In genomic region chr11:88955217-88955969, GRCm38 (mm10) we compare ENCODE assay signal across 8 mouse cellular contexts. TPM values are rescaled to one million over a fixed set of nuclear protein-coding genes. Genes with fewer than 3 reads are reported as not detected.
DNase-seq lines count a peak whose midpoint lies in the region; ATAC-seq and TF ChIP-seq lines count a peak whose summit lies in the region.

TSS of gene Scpep1 (minus strand) at chr11:88955465.

- peak within 1 kb of the TSS; percentile 83 for H3K27ac ChIP-seq in bone marrow, adult 2 months (ENCODE audit: control insufficient read depth, insufficient read depth, low read depth, low read length, poor library complexity)
- H3K27ac ChIP-seq in embryonic facial prominence, embryonic 15.5 days (replicated peaks) = peak within 1 kb of the TSS; percentile 58
- H3K27ac ChIP-seq in limb, embryonic 14.5 days (replicated peaks; ENCODE audit: low read depth, low read length) = peak within 1 kb of the TSS; percentile 49
- peak within 1 kb of the TSS; percentile 68 for H3K27ac ChIP-seq in midbrain, postnatal 0 days (ENCODE audit: low read depth, low read length)

- peak; percentile 79; the same call in 1 of the 2 replicates for TF ChIP-seq POLR2A in bone marrow, adult 2 months (IDR thresholded peaks at IDR 0.05; ENCODE audit: borderline replicate concordance, control insufficient read depth, low read depth, low read length)
- peak; percentile 82; the same call in 1 of the 2 replicates for TF ChIP-seq POLR2A in limb, embryonic 14.5 days (IDR thresholded peaks at IDR 0.05; ENCODE audit: borderline replicate concordance, extremely low read depth, insufficient read depth, insufficient read length)

- H3K36me3 ChIP-seq in embryonic facial prominence, embryonic 15.5 days = 0 out of 2 replicates have a peak, but pooled peaks cover 4% of the 10 kb centered on the region
- H3K36me3 ChIP-seq in limb, embryonic 14.5 days (ENCODE audit: control insufficient read depth, insufficient read depth, low read length) = 0 out of 2 replicates have a peak, but pooled peaks cover 4% of the 10 kb centered on the region
- H3K36me3 ChIP-seq in midbrain, postnatal 0 days (ENCODE audit: insufficient read depth, low read length) = peaks cover 5% of the 10 kb centered on the region; the same call in 1 of the 2 replicates

- peak within 1 kb of the TSS; percentile 9; the same call in 1 of the 2 replicates for H3K9ac ChIP-seq in embryonic facial prominence, embryonic 15.5 days
- peak within 1 kb of the TSS; percentile 52 for H3K9ac ChIP-seq in limb, embryonic 14.5 days (ENCODE audit: low read depth, low read length, severe bottlenecking)
- H3K9ac ChIP-seq in midbrain, postnatal 0 days (replicated peaks; ENCODE audit: low read length, poor library complexity, severe bottlenecking) = peak within 1 kb of the TSS; percentile 66

- peak; percentile 95 for DNase-seq in 416B (ENCODE audit: low read depth)
- DNase-seq in heart, adult 8-10 months (ENCODE audit: low spot score) = peak; percentile 98
- peak; percentile 99 for DNase-seq in kidney, adult 9 months
- peak; percentile 96 for DNase-seq in limb, embryonic 14.5 days (ENCODE audit: low spot score)
- peak; percentile 97 for DNase-seq in midbrain, postnatal 0 days (ENCODE audit: low spot score)
- peak; percentile 96 for DNase-seq in spleen, postnatal 14 days (ENCODE audit: low spot score in 2 of 2)

- peak within 1 kb of the TSS; percentile 53 for H3K4me2 ChIP-seq in embryonic facial prominence, embryonic 15.5 days (replicated peaks)
- H3K4me2 ChIP-seq in limb, embryonic 14.5 days (replicated peaks; ENCODE audit: low read depth, low read length, severe bottlenecking) = peak within 1 kb of the TSS; percentile 51
- peak within 1 kb of the TSS; percentile 49 for H3K4me2 ChIP-seq in midbrain, postnatal 0 days (ENCODE audit: low read depth, low read length, poor library complexity, severe bottlenecking)

- peak; percentile 75; the same call in 1 of the 2 replicates for TF ChIP-seq CTCF in bone marrow, adult 2 months (IDR thresholded peaks at IDR 0.05; ENCODE audit: control insufficient read depth, insufficient read depth, low read length)
- peak; percentile 86 for TF ChIP-seq CTCF in midbrain, postnatal 0 days (IDR thresholded peaks at IDR 0.05)

- peak; percentile 96 for ATAC-seq in embryonic facial prominence, embryonic 15.5 days (ENCODE audit: insufficient number of reproducible peaks, low FRiP score, low TSS enrichment, low read depth)
- ATAC-seq in limb, embryonic 14.5 days (ENCODE audit: low FRiP score, low read depth) = peak; percentile 94
- ATAC-seq in midbrain, postnatal 0 days (ENCODE audit: low FRiP score) = peak; percentile 93

- 5% methylated on average over 34 of the region's 34 CpGs for WGBS in bone marrow, adult 2 months
- 4% methylated on average over 34 of the region's 34 CpGs for WGBS in embryonic facial prominence, embryonic 15.5 days
- 4% methylated on average over 34 of the region's 34 CpGs for WGBS in limb, embryonic 14.5 days
- 4% methylated on average over 34 of the region's 34 CpGs for WGBS in midbrain, postnatal 0 days

- H3K4me3 ChIP-seq in bone marrow, adult 2 months (replicated peaks; ENCODE audit: control insufficient read depth, low read depth, low read length) = peak within 1 kb of the TSS; percentile 97
- peak within 1 kb of the TSS; percentile 59 for H3K4me3 ChIP-seq in embryonic facial prominence, embryonic 15.5 days (replicated peaks)
- H3K4me3 ChIP-seq in limb, embryonic 14.5 days (replicated peaks; ENCODE audit: low read length) = peak within 1 kb of the TSS; percentile 45
- peak within 1 kb of the TSS; percentile 46 for H3K4me3 ChIP-seq in midbrain, postnatal 0 days (ENCODE audit: low read depth, low read length)

- peaks cover 2% of the 10 kb centered on the region; the same call in 1 of the 2 replicates for H3K4me1 ChIP-seq in bone marrow, adult 2 months (ENCODE audit: control insufficient read depth, insufficient read depth, low read length)
- H3K4me1 ChIP-seq in embryonic facial prominence, embryonic 15.5 days = peaks cover 11% of the 10 kb centered on the region; the same call in 1 of the 2 replicates
- H3K4me1 ChIP-seq in limb, embryonic 14.5 days (ENCODE audit: control insufficient read depth, insufficient read depth, low read length) = peaks cover 11% of the 10 kb centered on the region; the same call in 1 of the 2 replicates
- no peaks in the 10 kb centered on the region for H3K4me1 ChIP-seq in midbrain, postnatal 0 days (ENCODE audit: insufficient read depth, low read length)

- H3K27me3 ChIP-seq in embryonic facial prominence, embryonic 15.5 days = no peaks in the 10 kb centered on the region
- H3K27me3 ChIP-seq in limb, embryonic 14.5 days (ENCODE audit: control insufficient read depth, insufficient read depth, low read length) = no peaks in the 10 kb centered on the region
- H3K27me3 ChIP-seq in midbrain, postnatal 0 days (ENCODE audit: insufficient read depth, low read length) = no peaks in the 10 kb centered on the region

- H3K9me3 ChIP-seq in embryonic facial prominence, embryonic 15.5 days (replicated peaks) = no peaks in the 10 kb centered on the region
- H3K9me3 ChIP-seq in limb, embryonic 14.5 days (ENCODE audit: control insufficient read depth, low read length) = no peaks in the 10 kb centered on the region
- H3K9me3 ChIP-seq in midbrain, postnatal 0 days (ENCODE audit: low read length) = no peaks in the 10 kb centered on the region

RNA-seq across cellular contexts. Expression of gene Scpep1, which starts in this region (rescaled TPM):
- polyA plus RNA-seq in bone marrow, adult 2 months (2011; ENCODE audit: insufficient read depth, insufficient read length, low replicate concordance, missing spikeins) = 6.5 and 22.3 TPM in 2 replicates
- 99.0 and 103 TPM in 2 replicates for polyA plus RNA-seq in embryonic facial prominence, embryonic 15.5 days (2015; fragmentation: Nextera tagmentation; extraction: Ambion mirVana)
- 10 to 100 TPM; 11.8 to 13.1 (median 12.8) TPM for total RNA-seq in heart, adult 8-10 months (2022)
- polyA plus RNA-seq in limb, embryonic 14.5 days (2012; rRNA removed) = 42.3 and 46.5 TPM in 2 replicates
- 83.5 and 94.1 TPM in 2 replicates for polyA plus RNA-seq in limb, embryonic 14.5 days (2014; fragmentation: Nextera tagmentation; extraction: Ambion mirVana)
- total RNA-seq in midbrain, postnatal 0 days (2014; rRNA removed) = 32.4 and 37.1 TPM in 2 replicates
- 27.2 and 29.2 TPM in 2 replicates for polyA plus RNA-seq in midbrain, postnatal 0 days (2015; fragmentation: Nextera tagmentation; extraction: Ambion mirVana)

Comparison
In these comparisons a context has a peak if more than half of its experiments do, and no peak if none do; other contexts are left out.
1. Peak in every context shown above with its lines: DNase-seq, ATAC-seq, H3K4me3 ChIP-seq and H3K27ac ChIP-seq.
2. H3K4me3 ChIP-seq: peak in every context shown above with its lines; median percentile 97 in bone marrow, adult 2 months; 59 in embryonic facial prominence, embryonic 15.5 days; 46 in midbrain, postnatal 0 days; 45 in limb, embryonic 14.5 days.
3. H3K9ac ChIP-seq: peak in every context shown above with its lines; median percentile 66 in midbrain, postnatal 0 days; 52 in limb, embryonic 14.5 days; 9 in embryonic facial prominence, embryonic 15.5 days.